Mouse (Mus musculus) Patski (cell line): ENCODE data around the gene Dnajb1. TPM values are rescaled to one million over a fixed set of nuclear protein-coding genes. Genes with fewer than 3 reads are reported as not detected.

Experiments used
- ATAC-seq: fragments of 100-300 bp; one replicate; pipeline ENCODE4 v1.8.0; 2021
- CTCF ChIA-PET: fragments of 350-600 bp; sonication (Branson Sonifier 250); formaldehyde crosslinking; loops from one replicate; lab custom pipeline; 2022; ENCODE audit warnings: inconsistent platforms; lab: Charles Lee
- POLR2A ChIA-PET: fragments of 350-600 bp; sonication (Branson Sonifier 250); formaldehyde crosslinking; loops from one replicate; lab custom pipeline; 2022; ENCODE audit warnings: antibody characterized with exemption, inconsistent platforms; lab: Charles Lee
- DNase-seq: peaks from one replicate; pipeline ENCODE4 v3.0.0-alpha.2; 2011; ENCODE audit warnings: low read depth, low spot score
- H3K27me3 ChIP-seq: fragments of 371-371 bp; one replicate; pipeline ENCODE4 v1.5.1; 2021
- CTCF ChIP-seq: fragments of 100-300 bp; IDR thresholded peaks from one replicate; pipeline ENCODE4 v1.5.1; 2021
- in situ Hi-C: fragments of 300-500 bp; cut with MboI; formaldehyde crosslinking; loops from 3 replicates; pipeline ENCODE4 v1.11.1; 2018; ENCODE audit warnings: low pct_unique_long_range_greater_than_20kb, mixed read lengths
- polyA plus RNA-seq: library from polyadenylated mRNA; unstranded; gene quantifications from one replicate; pipeline ENCODE4 v1.2.3, GENCODE M21; 2021

The Dnajb1 gene
- polyA plus RNA-seq, 1 experiment from 2014 or later: 39.9 TPM

GRCm38 (mm10) chr8:83652030-83652743 is 44.2 kb downstream of the Dnajb1 start, which contains the start of gene Gipc1:
TSS of gene Gipc1 (plus strand) at chr8:83652677.
- no peak for TF ChIP-seq CTCF
- peak; percentile 82 for DNase-seq
- in situ Hi-C loops: no loop called here
- ATAC-seq: peak; percentile 95
- POLR2A ChIA-PET: interaction anchor here (0.6 to 1.7 kb wide), 4 partner anchors 9 to 14 kb away, joined by 3 to 7 read pairs (median 6); partner anchors contain the start of gene Ptger1
- CTCF ChIA-PET: interaction anchor here (2.2 to 2.5 kb wide), 3 partner anchors 10 to 43 kb away, joined by 6 to 17 read pairs (median 7); partner anchors contain the start of genes Dnajb1 and Tecr
- H3K27me3 ChIP-seq: no peaks in the 10 kb centered on the region

GRCm38 (mm10) chr8:83652744-83653661 is 45.0 kb downstream of the Dnajb1 start:
- H3K27me3 ChIP-seq: no peaks in the 10 kb centered on the region
- DNase-seq (no peak), ATAC-seq (peak; percentile 6)
- TF ChIP-seq CTCF: no peak
- ChIA-PET CTCF (interaction anchor here (2.2 to 2.5 kb wide), 2 partner anchors 10 to 44 kb away, joined by 7 to 17 read pairs; partner anchors contain the start of genes Dnajb1 and Tecr), POLR2A (interaction anchor here (0.9 to 1.7 kb wide), 4 partner anchors 8 to 40 kb away, joined by 3 to 7 read pairs (median 6); no protein-coding TSS in a partner anchor)
- in situ Hi-C loops: no loop called here

GRCm38 (mm10) chr8:83653662-83654017 is 45.6 kb downstream of the Dnajb1 start:
- CTCF ChIA-PET: interaction anchor here (2.2 to 2.5 kb wide), 2 partner anchors 9 to 45 kb away, joined by 7 to 17 read pairs; partner anchors contain the start of genes Dnajb1 and Tecr
- H3K27me3 ChIP-seq: no peaks in the 10 kb centered on the region
- in situ Hi-C loops: no loop called here
- TF ChIP-seq CTCF: no peak
- no peak for DNase-seq
- no peak for ATAC-seq
- POLR2A ChIA-PET: interaction anchor here (0.9 to 1.7 kb wide), 3 partner anchors 7 to 41 kb away, joined by 3 to 7 read pairs (median 7); no protein-coding TSS in a partner anchor

GRCm38 (mm10) chr8:83654725-83655124 is 46.7 kb downstream of the Dnajb1 start:
- H3K27me3 ChIP-seq: no peaks in the 10 kb centered on the region
- DNase-seq: no peak
- in situ Hi-C loops: loop anchor here (5.0 kb wide), 1 partner anchor 238 kb away; no protein-coding TSS in a partner anchor
- POLR2A ChIA-PET: no interaction called here
- CTCF ChIA-PET: interaction anchor here (2.2 kb wide), 1 partner anchor 8 kb away, joined by 17 read pairs; no protein-coding TSS in a partner anchor
- ATAC-seq: no peak
- no peak for TF ChIP-seq CTCF

- ChIA-PET POLR2A (no interaction called here), CTCF (interaction anchor here (0.9 kb wide), 1 partner anchor 299 kb away, joined by 4 read pairs; the partner anchor contains the start of genes Asf1b and Gm10644)
- H3K27me3 ChIP-seq: no peaks in the 10 kb centered on the region
- in situ Hi-C loops: loop anchor here (5.0 kb wide), 1 partner anchor 236 kb away; no protein-coding TSS in a partner anchor
- no peak for DNase-seq
- TF ChIP-seq CTCF: no peak
- ATAC-seq: no peak
These were observed 48.0 kb downstream of the Dnajb1 start for GRCm38 (mm10) chr8:83656043-83656442.

GRCm38 (mm10) chr8:83656484-83657246 is 48.7 kb downstream of the Dnajb1 start:
- H3K27me3 ChIP-seq: no peaks in the 10 kb centered on the region
- no peak for TF ChIP-seq CTCF
- CTCF ChIA-PET: interaction anchor here (0.9 to 1.0 kb wide), 2 partner anchors 138 to 299 kb away, joined by 3 to 4 read pairs; partner anchors contain the start of genes Asf1b and Gm10644
- POLR2A ChIA-PET: no interaction called here
- DNase-seq: no peak
- no peak for ATAC-seq
- in situ Hi-C loops: loop anchor here (5.0 kb wide), 1 partner anchor 236 kb away; no protein-coding TSS in a partner anchor

- TF ChIP-seq CTCF: no peak
- POLR2A ChIA-PET: interaction anchor here (1.2 kb wide), 1 partner anchor 8 kb away, joined by 7 read pairs; the partner anchor contains the start of gene Gipc1
- in situ Hi-C loops: no loop called here
- ATAC-seq (no peak), DNase-seq (no peak)
- H3K27me3 ChIP-seq: no peaks in the 10 kb centered on the region
- CTCF ChIA-PET: interaction anchor here (1.2 kb wide), 1 partner anchor 232 kb away, joined by 3 read pairs; no protein-coding TSS in a partner anchor
These were observed 52.6 kb downstream of the Dnajb1 start for GRCm38 (mm10) chr8:83660545-83660944.

GRCm38 (mm10) chr8:83660995-83661680 is 53.1 kb downstream of the Dnajb1 start:
- ChIA-PET POLR2A (interaction anchor here (1.2 to 1.3 kb wide), 2 partner anchors 8 to 79 kb away, joined by 3 to 7 read pairs; partner anchors contain the start of gene Gipc1), CTCF (interaction anchor here (0.9 to 3.1 kb wide), 8 partner anchors 8 to 232 kb away, joined by 3 to 17 read pairs (median 4); partner anchors contain the start of gene Gipc1)
- DNase-seq (no peak), ATAC-seq (no peak)
- H3K27me3 ChIP-seq: no peaks in the 10 kb centered on the region
- in situ Hi-C loops: no loop called here
- no peak for TF ChIP-seq CTCF

Other genes with a start within 250 kb of the Dnajb1 start
- gene Clgn, start 218.3 kb upstream of the Dnajb1 start, polyA plus RNA-seq: not detected
- gene Scoc, start 149.8 kb upstream of the Dnajb1 start, polyA plus RNA-seq: 95.5 TPM
- gene Olfr370, start 72.4 kb upstream of the Dnajb1 start, polyA plus RNA-seq: 0.04 TPM
- 247 TPM for gene Ndufb7, start 41.5 kb upstream of the Dnajb1 start, polyA plus RNA-seq
- 275 TPM for gene Tecr, start 222 bp upstream of the Dnajb1 start, polyA plus RNA-seq
- gene Gipc1, start 44.5 kb downstream of the Dnajb1 start, polyA plus RNA-seq: 133 TPM
- 3.1 TPM for gene Ptger1, start 58.5 kb downstream of the Dnajb1 start, polyA plus RNA-seq
- 68.6 TPM for gene Pkn1, start 91.0 kb downstream of the Dnajb1 start, polyA plus RNA-seq
- gene Ddx39, start 107.0 kb downstream of the Dnajb1 start, polyA plus RNA-seq: 70.9 TPM
- gene Adgre5, start 133.1 kb downstream of the Dnajb1 start, polyA plus RNA-seq: 77.0 TPM